Mouse (Mus musculus): ENCODE results near the gene Cish. TPM values are rescaled to one million over a fixed set of nuclear protein-coding genes. Genes with fewer than 3 reads are reported as not detected.

Gene Cish
- total and polyA plus RNA-seq, 2 experiments from 2014 or later = 62.6 to 149 TPM

DNA sequence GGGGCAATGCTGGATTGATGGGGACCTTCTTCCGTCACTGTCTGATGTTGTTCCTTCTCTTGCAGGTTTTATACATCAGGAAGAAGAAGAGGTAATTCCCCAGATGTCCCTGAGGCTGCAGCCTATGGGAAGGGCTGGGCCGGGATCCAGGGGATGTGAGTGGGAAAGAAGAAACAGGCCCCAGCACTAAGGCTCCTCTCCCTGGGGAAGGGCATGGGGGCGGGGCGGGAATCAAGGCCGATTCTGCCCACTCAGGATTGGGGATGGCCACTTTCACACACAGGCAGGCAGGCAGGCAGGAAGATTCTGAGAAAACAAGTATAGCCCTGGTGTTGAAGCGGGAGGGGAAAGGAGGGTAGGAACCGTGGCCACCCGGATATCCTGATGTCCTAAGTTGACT, 50.3 kb downstream of the Cish start:
- 85% methylated on average over 8 of the region's 8 CpGs for WGBS

GRCm38 (mm10) chr9:107347586-107348183, 51.9 kb downstream of the Cish start:
- 61% methylated on average over 9 of the region's 9 CpGs for WGBS
- no peak for ATAC-seq (ENCODE audit: insufficient read depth, low read depth)
- DNase-seq (ENCODE audit: low spot score) = no peak

More for the DNA sequence above, 50.3 kb downstream of the Cish start:
- Histone ChIP-seq H3K27ac (ENCODE audit: low read depth) (no peak overlapping the region), H3K27me3 (ENCODE audit: control insufficient read depth, insufficient read depth, low read length) (no peaks in the 10 kb centered on the region), H3K4me3 (ENCODE audit: low read depth, low read length) (no peak overlapping the region), H3K4me2 (ENCODE audit: low read depth, low read length) (no peak overlapping the region), H3K9me3 (replicated peaks; ENCODE audit: control insufficient read depth, low read length) (no peaks in the 10 kb centered on the region), H3K36me3 (replicated peaks; ENCODE audit: control insufficient read depth, insufficient read depth, low read length) (no peaks in the 10 kb centered on the region), H3K9ac (replicated peaks; ENCODE audit: low read depth, low read length) (no peak overlapping the region), H3K4me1 (ENCODE audit: control insufficient read depth, insufficient read depth) (no peaks in the 10 kb centered on the region)
- no peak for DNase-seq (ENCODE audit: low spot score)
- TF ChIP-seq CTCF (IDR thresholded peaks at IDR 0.05; ENCODE audit: low read depth) = no peak
- no peak for TF ChIP-seq EP300 (IDR thresholded peaks at IDR 0.05; ENCODE audit: low read depth)
- ATAC-seq (ENCODE audit: insufficient read depth, low read depth) = no peak

GRCm38 (mm10) chr9:107349321-107349720, 53.5 kb downstream of the Cish start:
- H3K36me3 ChIP-seq (replicated peaks; ENCODE audit: control insufficient read depth, insufficient read depth, low read length) = no peaks in the 10 kb centered on the region
- no peaks in the 10 kb centered on the region for H3K9me3 ChIP-seq (replicated peaks; ENCODE audit: control insufficient read depth, low read length)
- H3K4me2 ChIP-seq (ENCODE audit: low read depth, low read length) = no peak overlapping the region
- TF ChIP-seq CTCF (IDR thresholded peaks at IDR 0.05; ENCODE audit: low read depth) (no peak), EP300 (IDR thresholded peaks at IDR 0.05; ENCODE audit: low read depth) (no peak)
- ATAC-seq (ENCODE audit: insufficient read depth, low read depth) (no peak), DNase-seq (ENCODE audit: low spot score) (no peak)
- H3K4me3 ChIP-seq (ENCODE audit: low read depth, low read length) = no peak overlapping the region
- H3K27ac ChIP-seq (ENCODE audit: low read depth) = no peak overlapping the region
- no peak overlapping the region for H3K9ac ChIP-seq (replicated peaks; ENCODE audit: low read depth, low read length)
- H3K4me1 ChIP-seq (ENCODE audit: control insufficient read depth, insufficient read depth) = no peaks in the 10 kb centered on the region
- WGBS = 60% methylated on average over 7 of the region's 7 CpGs
- no peaks in the 10 kb centered on the region for H3K27me3 ChIP-seq (ENCODE audit: control insufficient read depth, insufficient read depth, low read length)

More at GRCm38 (mm10) chr9:107347586-107348183, 51.9 kb downstream of the Cish start:
- Histone ChIP-seq H3K4me1 (ENCODE audit: control insufficient read depth, insufficient read depth) (no peaks in the 10 kb centered on the region), H3K4me3 (ENCODE audit: low read depth, low read length) (no peak overlapping the region), H3K36me3 (replicated peaks; ENCODE audit: control insufficient read depth, insufficient read depth, low read length) (no peaks in the 10 kb centered on the region), H3K27ac (ENCODE audit: low read depth) (no peak overlapping the region), H3K9me3 (replicated peaks; ENCODE audit: control insufficient read depth, low read length) (no peaks in the 10 kb centered on the region), H3K9ac (replicated peaks; ENCODE audit: low read depth, low read length) (no peak overlapping the region), H3K27me3 (ENCODE audit: control insufficient read depth, insufficient read depth, low read length) (no peaks in the 10 kb centered on the region), H3K4me2 (ENCODE audit: low read depth, low read length) (no peak overlapping the region)
- TF ChIP-seq CTCF (IDR thresholded peaks at IDR 0.05; ENCODE audit: low read depth) = no peak
- no peak for TF ChIP-seq EP300 (IDR thresholded peaks at IDR 0.05; ENCODE audit: low read depth)

Other genes with a start within 250 kb of the Cish start
- 0.08 and 11.6 TPM in 2 replicates for gene Dock3, start 64.1 kb upstream of the Cish start, total RNA-seq (2014; rRNA removed; ENCODE audit: low replicate concordance)
- 0.16 and 0.21 TPM in 2 replicates for gene Dock3, start 64.1 kb upstream of the Cish start, polyA plus RNA-seq (2015; fragmentation: Nextera tagmentation; extraction: Ambion mirVana)
- 14.8 and 24.0 TPM in 2 replicates for gene Mapkapk3, start 6.1 kb upstream of the Cish start, total RNA-seq (2014; rRNA removed; ENCODE audit: low replicate concordance)
- 13.0 and 15.1 TPM in 2 replicates for gene Mapkapk3, start 6.1 kb upstream of the Cish start, polyA plus RNA-seq (2015; fragmentation: Nextera tagmentation; extraction: Ambion mirVana)
- 4.8 and 28.7 TPM in 2 replicates for gene Hemk1, start 42.3 kb downstream of the Cish start, total RNA-seq (2014; rRNA removed; ENCODE audit: low replicate concordance)
- 12.3 and 15.3 TPM in 2 replicates for gene Hemk1, start 42.3 kb downstream of the Cish start, polyA plus RNA-seq (2015; fragmentation: Nextera tagmentation; extraction: Ambion mirVana)
- 1.1 and 11.0 TPM in 2 replicates for gene 6430571L13Rik, start 44.6 kb downstream of the Cish start, total RNA-seq (2014; rRNA removed; ENCODE audit: low replicate concordance)
- 3.1 and 3.3 TPM in 2 replicates for gene 6430571L13Rik, start 44.6 kb downstream of the Cish start, polyA plus RNA-seq (2015; fragmentation: Nextera tagmentation; extraction: Ambion mirVana)
- 30.6 and 34.8 TPM in 2 replicates for gene Cacna2d2, start 103.6 kb downstream of the Cish start, total RNA-seq (2014; rRNA removed; ENCODE audit: low replicate concordance)
- 1.1 and 1.3 TPM in 2 replicates for gene Cacna2d2, start 103.6 kb downstream of the Cish start, polyA plus RNA-seq (2015; fragmentation: Nextera tagmentation; extraction: Ambion mirVana)
- gene Tmem115, start 237.9 kb downstream of the Cish start, total RNA-seq (2014; rRNA removed; ENCODE audit: low replicate concordance) = 33.4 and 37.3 TPM in 2 replicates
- 26.7 and 28.5 TPM in 2 replicates for gene Tmem115, start 237.9 kb downstream of the Cish start, polyA plus RNA-seq (2015; fragmentation: Nextera tagmentation; extraction: Ambion mirVana)
- 13.4 and 22.1 TPM in 2 replicates for gene Cyb561d2, start 246.2 kb downstream of the Cish start, total RNA-seq (2014; rRNA removed; ENCODE audit: low replicate concordance)
- 14.3 and 16.9 TPM in 2 replicates for gene Cyb561d2, start 246.2 kb downstream of the Cish start, polyA plus RNA-seq (2015; fragmentation: Nextera tagmentation; extraction: Ambion mirVana)
- 42.3 and 56.4 TPM in 2 replicates for gene Nprl2, start 246.2 kb downstream of the Cish start, total RNA-seq (2014; rRNA removed; ENCODE audit: low replicate concordance)
- gene Nprl2, start 246.2 kb downstream of the Cish start, polyA plus RNA-seq (2015; fragmentation: Nextera tagmentation; extraction: Ambion mirVana) = 22.5 and 23.2 TPM in 2 replicates